Mouse (Mus musculus) T-helper 1 cell (primary cell): ENCODE results near the gene Dact3.

Source experiments
- in situ Hi-C: fragments of 300-600 bp; cut with MboI, MseI; formaldehyde crosslinking; loops from one replicate; pipeline ENCODE4 v1.15.1; 2025; ENCODE audit warnings: high pct_unique_total_duplicates

Gene Dact3

GRCm38 (mm10) chr7:16916342-16917265, 41.5 kb downstream of the Dact3 start:
- in situ Hi-C loops = no loop called here

- in situ Hi-C loops = no loop called here
These were observed 42.3 kb downstream of the Dact3 start for GRCm38 (mm10) chr7:16917447-16917846.

GRCm38 (mm10) chr7:16918014-16918413, 42.9 kb downstream of the Dact3 start:
- in situ Hi-C loops = no loop called here

- in situ Hi-C loops = no loop called here
These were observed 43.6 kb downstream of the Dact3 start for GRCm38 (mm10) chr7:16918670-16919069.

DNA sequence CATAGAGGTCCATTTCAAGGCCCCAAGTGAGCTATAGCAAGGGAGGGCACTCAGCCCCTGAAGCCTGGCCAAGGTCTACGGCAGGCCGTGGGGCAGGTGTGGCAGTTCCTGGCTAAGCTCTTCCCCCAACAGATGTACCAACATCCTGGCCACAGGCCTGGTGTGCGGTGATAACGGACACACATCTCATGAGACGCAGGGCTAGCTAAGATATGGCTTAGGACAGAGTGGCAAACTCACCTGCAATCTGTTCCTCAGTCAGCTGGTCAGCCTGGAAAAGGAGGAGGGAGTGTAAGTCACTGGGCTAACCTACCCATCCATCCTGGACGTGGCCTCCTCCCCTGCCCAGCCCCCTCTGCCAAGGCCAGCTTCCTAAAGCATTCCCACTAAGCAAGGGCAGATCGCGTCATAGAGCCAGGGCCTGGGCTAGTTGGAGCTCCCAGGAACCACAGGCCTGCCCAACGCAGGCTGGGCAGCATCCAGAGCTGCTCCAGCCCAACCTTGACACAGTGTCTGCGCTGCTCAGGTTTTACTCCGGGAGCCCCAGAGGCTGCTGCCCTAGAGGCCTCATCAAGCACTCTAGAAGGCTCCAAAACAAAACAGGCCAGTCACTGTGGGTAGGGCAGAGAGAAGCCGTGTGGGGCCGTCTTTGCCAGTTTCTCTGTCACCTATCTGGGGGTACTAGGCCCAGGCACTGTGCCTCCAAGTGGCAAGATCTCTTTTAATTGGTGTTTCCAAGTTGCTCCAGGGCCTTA, 44.5 kb downstream of the Dact3 start:
- in situ Hi-C loops = no loop called here

DNA sequence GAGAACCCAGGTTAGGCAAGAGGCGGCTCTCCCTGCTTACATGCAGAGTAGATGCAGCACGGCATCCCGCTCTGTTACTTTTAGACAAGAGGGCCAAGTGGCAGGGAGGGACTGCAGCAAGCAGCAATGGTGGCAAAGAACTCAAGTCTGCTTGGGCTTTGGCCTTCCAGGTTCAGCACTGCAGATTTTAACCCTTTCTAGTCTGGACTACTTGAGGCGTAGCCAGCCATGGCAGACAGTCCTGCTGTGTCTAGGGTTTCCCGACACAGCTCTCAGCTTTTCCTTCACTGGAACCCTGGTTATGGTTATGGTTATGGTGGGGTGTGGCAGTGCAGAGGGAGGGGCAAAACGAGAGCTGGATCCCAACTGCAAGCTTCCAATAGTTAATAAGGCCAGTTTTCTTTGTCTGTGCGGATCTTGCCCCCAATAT, 45.0 kb downstream of the Dact3 start:
- in situ Hi-C loops = no loop called here

DNA sequence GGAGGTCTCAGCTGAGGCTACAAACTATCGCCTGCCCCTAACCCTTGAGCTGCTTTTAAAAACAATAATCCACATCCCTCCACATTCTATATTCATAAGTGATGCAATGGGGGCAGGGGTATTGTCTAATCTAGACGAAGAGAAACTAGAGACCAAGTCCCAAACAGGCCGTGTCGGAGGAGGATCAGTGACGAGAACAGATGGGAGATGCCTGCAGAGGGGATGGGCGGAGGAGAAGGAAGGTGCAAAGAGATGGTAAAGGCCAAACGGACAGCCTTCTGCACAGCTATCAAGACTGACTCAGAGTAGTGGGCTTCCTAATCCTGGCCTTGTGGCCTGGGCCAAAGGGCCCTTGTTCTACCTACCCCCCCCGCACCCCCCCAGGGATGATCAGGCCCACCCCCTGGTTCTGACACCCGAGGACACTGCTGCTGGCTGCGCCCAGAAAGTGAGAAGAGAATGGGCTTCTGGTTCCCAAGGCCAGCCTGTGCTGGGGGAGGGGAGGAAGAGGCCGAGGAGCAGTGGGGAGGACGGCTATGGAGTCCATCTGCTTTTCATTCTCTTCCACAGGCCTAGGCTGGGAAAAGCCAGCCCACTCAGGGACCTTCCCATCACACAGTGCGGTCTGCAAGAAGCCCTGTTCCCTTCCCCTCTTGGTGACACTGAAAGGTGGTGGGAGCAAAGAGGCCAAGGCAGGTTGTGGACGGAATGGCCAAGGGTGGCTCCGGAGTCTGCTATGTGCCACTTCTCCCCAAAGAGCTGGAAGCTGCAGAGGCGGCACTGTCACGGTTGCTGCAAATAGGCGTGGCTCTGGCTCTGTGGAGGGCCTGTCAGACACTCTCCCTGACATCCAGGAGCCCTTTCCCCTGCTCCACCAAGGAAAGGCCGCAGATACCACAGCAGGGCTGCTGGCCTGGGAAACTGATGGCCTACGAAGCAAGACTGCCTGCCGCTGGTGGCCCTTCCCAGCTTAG, 46.0 kb downstream of the Dact3 start:
- in situ Hi-C loops = no loop called here

- in situ Hi-C loops = no loop called here
These were observed 46.8 kb downstream of the Dact3 start for GRCm38 (mm10) chr7:16921881-16922335.

GRCm38 (mm10) chr7:16922360-16922973, 47.4 kb downstream of the Dact3 start:
- in situ Hi-C loops = no loop called here

- in situ Hi-C loops = no loop called here
These were observed 48.3 kb downstream of the Dact3 start for GRCm38 (mm10) chr7:16923283-16924036.

GRCm38 (mm10) chr7:16924037-16924834, 49.1 kb downstream of the Dact3 start, which contains the start of gene Calm3:
Gene Calm3 (minus strand): TSS chr7:16924114.
- in situ Hi-C loops = no loop called here

DNA sequence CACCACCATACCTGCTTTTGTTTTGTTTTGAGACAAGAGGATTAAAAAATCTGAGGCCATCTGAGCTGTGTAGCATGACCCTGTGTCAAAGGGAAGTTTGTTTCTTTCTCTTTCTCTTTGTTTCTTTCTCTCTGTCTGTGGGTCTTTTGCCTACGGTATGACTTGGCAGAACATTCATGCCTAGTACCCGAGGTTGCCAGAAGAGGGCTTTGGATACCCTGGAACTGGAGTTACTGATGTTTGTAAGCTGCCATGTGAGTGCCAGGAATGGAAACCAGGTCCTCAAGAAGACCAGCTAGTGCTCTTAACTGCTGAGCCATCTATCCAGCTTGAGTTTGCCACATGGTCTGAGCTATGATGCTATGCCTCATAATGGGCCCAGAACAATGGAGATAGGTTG, 53.2 kb downstream of the Dact3 start:
- in situ Hi-C loops = no loop called here

- in situ Hi-C loops = no loop called here
These were observed 55.7 kb downstream of the Dact3 start for GRCm38 (mm10) chr7:16930850-16931249.

GRCm38 (mm10) chr7:16931968-16932627, 57.0 kb downstream of the Dact3 start:
- in situ Hi-C loops = no loop called here

DNA sequence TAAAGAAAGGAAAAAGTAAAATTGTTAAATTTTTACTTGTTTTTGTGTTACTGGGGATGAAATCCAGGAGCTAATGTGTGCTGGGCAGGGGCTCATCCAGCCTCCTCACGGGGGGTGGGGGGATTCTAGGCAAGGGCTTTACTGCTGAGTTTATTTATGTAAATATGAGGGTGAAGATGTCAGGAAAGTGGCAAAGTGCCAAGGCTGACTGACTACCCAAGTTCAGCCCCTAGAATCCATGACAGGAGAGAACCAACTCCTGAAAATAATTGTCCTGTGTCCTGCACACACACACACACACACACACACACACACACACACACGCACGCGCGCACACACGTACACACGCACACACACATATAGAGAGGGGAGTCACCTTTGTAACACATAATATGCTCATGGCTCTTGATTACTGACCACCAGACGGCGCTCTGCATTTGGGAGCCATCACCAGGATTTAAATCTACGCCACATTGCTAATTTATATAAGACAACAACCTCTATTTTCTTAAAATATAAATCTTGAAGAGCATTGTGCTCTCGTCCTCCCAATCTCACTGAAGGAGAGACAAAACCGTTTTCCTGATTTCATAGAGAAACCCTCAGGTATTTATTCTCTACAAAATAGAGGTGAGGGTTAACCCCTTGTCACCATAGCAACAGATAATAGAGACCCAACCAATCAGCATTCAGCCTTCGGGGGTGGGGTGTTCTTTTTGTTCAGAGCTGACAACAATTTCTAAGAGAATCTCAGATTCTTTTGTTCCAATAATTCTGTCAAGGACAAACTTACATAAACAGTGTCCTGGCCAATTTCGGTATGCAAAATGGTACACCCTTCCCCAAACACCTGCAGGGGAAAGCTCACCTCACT, 57.8 kb downstream of the Dact3 start:
- in situ Hi-C loops = no loop called here
